ENCODE assay signal across 27 mouse cellular contexts in the genomic region with DNA sequence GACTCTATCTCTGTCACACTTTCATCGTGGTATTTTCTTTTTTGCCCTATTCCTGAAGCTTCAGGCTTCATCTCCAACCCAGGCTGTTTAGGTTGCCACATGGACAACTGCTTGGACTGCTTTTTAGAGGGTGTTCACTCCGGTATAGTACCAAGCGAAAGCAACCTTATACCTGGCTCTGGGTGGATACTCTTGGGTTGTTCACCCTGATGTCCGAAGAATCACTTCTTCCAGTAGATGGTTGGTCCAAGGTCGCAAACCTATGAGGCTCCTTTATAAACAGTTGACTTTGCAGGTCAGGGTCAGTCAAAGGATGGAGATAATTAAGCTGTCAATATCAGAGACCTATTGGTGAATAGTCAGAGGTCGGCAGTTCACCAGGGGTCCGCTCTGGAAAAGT. TPM values are rescaled to one million over a fixed set of nuclear protein-coding genes. Genes with fewer than 3 reads are reported as not detected.
"Had no signal": no experiment of that assay in that cellular context is flagged by ENCODE, and none has a peak within 500 bp of the region (broad histone marks: within the 10 kb centered on the region; RNA-seq: fewer than 3 reads in every experiment).

A gene (minus strand): TSS at position 101 of the 400 bp plus-strand sequence.

RNA-seq across cellular contexts. Expression of the gene that starts here (rescaled TPM):
- polyA plus RNA-seq: heart, embryonic 10.5 days; heart, embryonic 11.5 days; heart, embryonic 12.5 days; heart, embryonic 13.5 days; heart, embryonic 14.5 days; heart, embryonic 15.5 days; heart, embryonic 16.5 days; heart, postnatal 0 days; hindbrain, embryonic 10.5 days; hindbrain, embryonic 11.5 days; hindbrain, embryonic 12.5 days; hindbrain, embryonic 13.5 days; hindbrain, embryonic 14.5 days; hindbrain, embryonic 15.5 days; hindbrain, embryonic 16.5 days; hindbrain, postnatal 0 days; inflammation-experienced regulatory T-cells, adult 6 months; intestine, embryonic 14.5 days; intestine, embryonic 15.5 days; intestine, embryonic 16.5 days; intestine, postnatal 0 days; kidney, adult 2 months; kidney, embryonic 14.5 days; kidney, embryonic 15.5 days; kidney, embryonic 16.5 days; kidney, postnatal 0 days; large intestine, adult 2 months had no signal
